Mouse (Mus musculus) cerebellum, adult 9-11 months (tissue): ENCODE data around the gene Ninj1.

Source experiments
- DNase-seq: peaks from one replicate; pipeline ENCODE4 v3.0.0; 2022

Gene Ninj1

GRCm38 (mm10) chr13:49172335-49172734 is 14.9 kb upstream of the Ninj1 start:
- DNase-seq: peak; percentile 93

- DNase-seq: peak; percentile 89
Measured at GRCm38 (mm10) chr13:49172971-49173596, 14.2 kb upstream of the Ninj1 start.

GRCm38 (mm10) chr13:49175509-49175908 is 11.8 kb upstream of the Ninj1 start:
- DNase-seq: no peak

GRCm38 (mm10) chr13:49178839-49179585 is 8.3 kb upstream of the Ninj1 start:
- DNase-seq: peak; percentile 94

- peak; percentile 53 for DNase-seq
Measured at GRCm38 (mm10) chr13:49180274-49180673, 7.0 kb upstream of the Ninj1 start.

GRCm38 (mm10) chr13:49180691-49181090 is 6.6 kb upstream of the Ninj1 start:
- DNase-seq: no peak

- peak; percentile 89 for DNase-seq
Measured at GRCm38 (mm10) chr13:49181411-49181984, 5.8 kb upstream of the Ninj1 start.

- no peak for DNase-seq
Measured at GRCm38 (mm10) chr13:49183161-49183560, 4.1 kb upstream of the Ninj1 start.

GRCm38 (mm10) chr13:49183646-49184045 is 3.6 kb upstream of the Ninj1 start:
- no peak for DNase-seq

GRCm38 (mm10) chr13:49186798-49187287 is 442 bp upstream of the Ninj1 start:
- DNase-seq: no peak

- peak; percentile 63 for DNase-seq
Measured at GRCm38 (mm10) chr13:49188219-49188965, 1.1 kb downstream of the Ninj1 start.

GRCm38 (mm10) chr13:49188966-49189360 is 1.7 kb downstream of the Ninj1 start:
- no peak for DNase-seq

- no peak for DNase-seq
Measured at GRCm38 (mm10) chr13:49189970-49190870, 2.9 kb downstream of the Ninj1 start.

- DNase-seq: no peak
Measured at GRCm38 (mm10) chr13:49190876-49191672, 3.8 kb downstream of the Ninj1 start.

- no peak for DNase-seq
Measured at GRCm38 (mm10) chr13:49191673-49192035, 4.4 kb downstream of the Ninj1 start.

- DNase-seq: no peak
Measured at GRCm38 (mm10) chr13:49192156-49192855, 5.0 kb downstream of the Ninj1 start.

- no peak for DNase-seq
Measured at GRCm38 (mm10) chr13:49193650-49194049, 6.4 kb downstream of the Ninj1 start.

- DNase-seq: no peak
Measured at GRCm38 (mm10) chr13:49194811-49195210, 7.5 kb downstream of the Ninj1 start.

- DNase-seq: no peak
Measured at GRCm38 (mm10) chr13:49195651-49196050, 8.4 kb downstream of the Ninj1 start.

- DNase-seq: no peak
Measured at GRCm38 (mm10) chr13:49196211-49196610, 8.9 kb downstream of the Ninj1 start.

- DNase-seq: peak; percentile 29
Measured at GRCm38 (mm10) chr13:49196766-49197165, 9.5 kb downstream of the Ninj1 start.
